Comparison of ENCODE assay signal across 8 mouse cellular contexts in genomic region chr10:31312865-31313848, GRCm38 (mm10). TPM values are rescaled to one million over a fixed set of nuclear protein-coding genes. Genes with fewer than 3 reads are reported as not detected.
DNase-seq lines count a peak whose midpoint lies in the region; ATAC-seq and TF ChIP-seq lines count a peak whose summit lies in the region.

Hddc2 (plus strand) TSS chr10:31313383.

- peak; percentile 92 for DNase-seq in CD4-positive, CD25-positive, alpha-beta regulatory T cell, adult 2 months (ENCODE audit: low read depth, low spot score)
- peak; percentile 59 for DNase-seq in brain, embryonic 18.5 days (ENCODE audit: low read depth, low spot score)
- DNase-seq in kidney, postnatal 10 days: peak; percentile 88
- DNase-seq in liver, embryonic 14.5 days (ENCODE audit: low read depth in 3 of 3, low spot score in 3 of 3): peak; percentile 64 to 69 (median 64)
- peak; percentile 85 for DNase-seq in neural tube, embryonic 11.5 days (ENCODE audit: low spot score)
- DNase-seq in stomach, postnatal 0 days (ENCODE audit: low spot score): peak; percentile 92

- H3K27ac ChIP-seq in heart, embryonic 13.5 days (replicated peaks): peak within 1 kb of the TSS; percentile 87
- H3K27ac ChIP-seq in liver, embryonic 14.5 days: no peak within 1 kb of the TSS
- H3K27ac ChIP-seq in neural tube, embryonic 11.5 days (ENCODE audit: low read depth, low read length): 0 out of 2 replicates have a peak within 1 kb of the TSS, but pooled peaks have one; percentile 60
- H3K27ac ChIP-seq in stomach, postnatal 0 days (replicated peaks): peak within 1 kb of the TSS; percentile 97

- TF ChIP-seq EP300 in liver, embryonic 14.5 days (IDR thresholded peaks at IDR 0.05; ENCODE audit: low read depth): no peak
- no peak for TF ChIP-seq EP300 in stomach, postnatal 0 days (optimal IDR thresholded peaks at IDR 0.05)

- H3K4me1 ChIP-seq in heart, embryonic 13.5 days: peaks cover 13% of the 10 kb centered on the region
- peaks cover 3 to 7% of the 10 kb centered on the region in 2 experiments; a peak in 3 of 4 replicates for H3K4me1 ChIP-seq in liver, embryonic 14.5 days (replicated peaks; ENCODE audit: control insufficient read depth in 2 of 2, insufficient read depth in 2 of 2, low read length in 1 of 2)
- H3K4me1 ChIP-seq in neural tube, embryonic 11.5 days (ENCODE audit: control insufficient read depth, insufficient read depth, low read length): no peaks in the 10 kb centered on the region
- no peaks in the 10 kb centered on the region for H3K4me1 ChIP-seq in stomach, postnatal 0 days (replicated peaks; ENCODE audit: control insufficient read depth, insufficient read depth)

- H3K4me3 ChIP-seq in heart, embryonic 13.5 days: peak within 1 kb of the TSS; percentile 78
- H3K4me3 ChIP-seq in liver, embryonic 14.5 days (ENCODE audit: insufficient read depth in 1 of 2, low read depth in 2 of 2, low read length in 2 of 2): peak within 1 kb of the TSS; percentile 58 to 63
- H3K4me3 ChIP-seq in neural tube, embryonic 11.5 days (ENCODE audit: low read depth, low read length): peak within 1 kb of the TSS; percentile 60
- H3K4me3 ChIP-seq in stomach, postnatal 0 days (ENCODE audit: low read depth, low read length): peak within 1 kb of the TSS; percentile 73

- peak within 1 kb of the TSS; percentile 78 for H3K4me2 ChIP-seq in heart, embryonic 13.5 days
- H3K4me2 ChIP-seq in liver, embryonic 14.5 days (ENCODE audit: low read depth): peak within 1 kb of the TSS; percentile 77
- peak within 1 kb of the TSS; percentile 70 for H3K4me2 ChIP-seq in neural tube, embryonic 11.5 days (ENCODE audit: low read depth)
- peak within 1 kb of the TSS; percentile 68 for H3K4me2 ChIP-seq in stomach, postnatal 0 days (replicated peaks; ENCODE audit: low read depth)

- 3% methylated on average over 42 of the region's 44 CpGs for whole genome bisulfite sequencing in heart, embryonic 13.5 days
- 2% methylated on average over 44 of the region's 44 CpGs for WGBS in liver, embryonic 14.5 days (ENCODE audit: insufficient replicate concordance)
- WGBS in neural tube, embryonic 11.5 days: 4% methylated on average over 39 of the region's 44 CpGs
- 3% methylated on average over 41 of the region's 44 CpGs for WGBS in stomach, postnatal 0 days

- H3K9ac ChIP-seq in heart, embryonic 13.5 days: peak within 1 kb of the TSS; percentile 86
- H3K9ac ChIP-seq in liver, embryonic 14.5 days (replicated peaks): peak within 1 kb of the TSS; percentile 51
- peak within 1 kb of the TSS; percentile 87 for H3K9ac ChIP-seq in neural tube, embryonic 11.5 days (ENCODE audit: low read length)
- H3K9ac ChIP-seq in stomach, postnatal 0 days (ENCODE audit: low read length): peak within 1 kb of the TSS; percentile 91

- peaks cover 22% of the 10 kb centered on the region for H3K36me3 ChIP-seq in heart, embryonic 13.5 days
- H3K36me3 ChIP-seq in liver, embryonic 14.5 days (replicated peaks; ENCODE audit: control insufficient read depth, insufficient read depth, low read depth): no peaks in the 10 kb centered on the region
- H3K36me3 ChIP-seq in neural tube, embryonic 11.5 days (ENCODE audit: control insufficient read depth, insufficient read depth, low read length): no peaks in the 10 kb centered on the region
- H3K36me3 ChIP-seq in stomach, postnatal 0 days (ENCODE audit: control insufficient read depth, insufficient read depth, low read length): 0 out of 2 replicates have a peak, but pooled peaks cover 3% of the 10 kb centered on the region

- H3K9me3 ChIP-seq in heart, embryonic 13.5 days: no peaks in the 10 kb centered on the region
- H3K9me3 ChIP-seq in liver, embryonic 14.5 days (ENCODE audit: control insufficient read depth, low read length): no peaks in the 10 kb centered on the region
- no peaks in the 10 kb centered on the region for H3K9me3 ChIP-seq in neural tube, embryonic 11.5 days (ENCODE audit: control insufficient read depth, low read length)
- no peaks in the 10 kb centered on the region for H3K9me3 ChIP-seq in stomach, postnatal 0 days (ENCODE audit: control insufficient read depth, low read length)

- no peaks in the 10 kb centered on the region for H3K27me3 ChIP-seq in heart, embryonic 13.5 days (replicated peaks)
- H3K27me3 ChIP-seq in liver, embryonic 14.5 days (ENCODE audit: control insufficient read depth, insufficient read depth, low read length): no peaks in the 10 kb centered on the region
- no peaks in the 10 kb centered on the region for H3K27me3 ChIP-seq in neural tube, embryonic 11.5 days (ENCODE audit: control insufficient read depth, insufficient read depth, low read length)
- no peaks in the 10 kb centered on the region for H3K27me3 ChIP-seq in stomach, postnatal 0 days (ENCODE audit: control insufficient read depth, insufficient read depth, low read length)

- no peak for TF ChIP-seq CTCF in liver, embryonic 14.5 days (IDR thresholded peaks at IDR 0.05; ENCODE audit: low read depth)
- peak; percentile 20; the same call in 1 of the 2 replicates for TF ChIP-seq CTCF in stomach, postnatal 0 days (IDR thresholded peaks at IDR 0.05; ENCODE audit: low read depth)

- peak; percentile 86 for ATAC-seq in erythroid progenitor cell, adult 5-6 weeks (replicated peaks; ENCODE audit: low FRiP score, poor library complexity, severe bottlenecking)
- ATAC-seq in heart, embryonic 13.5 days (ENCODE audit: extremely low read depth, insufficient number of reproducible peaks, low FRiP score, low TSS enrichment): peak; percentile 88
- peak; percentile 94 for ATAC-seq in liver, embryonic 14.5 days (ENCODE audit: insufficient read depth)
- ATAC-seq in neural tube, embryonic 11.5 days (ENCODE audit: insufficient read depth, low FRiP score, low TSS enrichment): peak; percentile 95
- ATAC-seq in stomach, postnatal 0 days (ENCODE audit: low FRiP score, low TSS enrichment): peak; percentile 97

RNA-seq across cellular contexts. Expression of gene Hddc2, which starts in this region (rescaled TPM):
- total RNA-seq in erythroid progenitor cell, adult 5-6 weeks (2015; ENCODE audit: low replicate concordance): 2.9 TPM in 1 of 2 replicates, not detected in the other
- 0.45 and 4.9 TPM in 2 replicates for total RNA-seq in erythroid progenitor cell, adult 5-6 weeks (2017; ENCODE audit: low replicate concordance)
- 49.4 and 50.2 TPM in 2 replicates for polyA plus RNA-seq in heart, embryonic 13.5 days (2015; fragmentation: Nextera tagmentation; extraction: Ambion mirVana)
- polyA plus RNA-seq in liver, embryonic 14.5 days (2012; rRNA removed): 5.0 and 9.1 TPM in 2 replicates
- polyA plus RNA-seq in liver, embryonic 14.5 days (2014; fragmentation: Nextera tagmentation; extraction: Ambion mirVana): 19.6 and 21.0 TPM in 2 replicates
- 66.3 and 73.6 TPM in 2 replicates for polyA plus RNA-seq in neural tube, embryonic 11.5 days (2014; fragmentation: Nextera tagmentation; extraction: Ambion mirVana)
- 54.7 and 58.4 TPM in 2 replicates for polyA plus RNA-seq in stomach, postnatal 0 days (2015; fragmentation: Nextera tagmentation; extraction: Ambion mirVana)
